ENCODE assay signal across 8 mouse cellular contexts in the genomic region with DNA sequence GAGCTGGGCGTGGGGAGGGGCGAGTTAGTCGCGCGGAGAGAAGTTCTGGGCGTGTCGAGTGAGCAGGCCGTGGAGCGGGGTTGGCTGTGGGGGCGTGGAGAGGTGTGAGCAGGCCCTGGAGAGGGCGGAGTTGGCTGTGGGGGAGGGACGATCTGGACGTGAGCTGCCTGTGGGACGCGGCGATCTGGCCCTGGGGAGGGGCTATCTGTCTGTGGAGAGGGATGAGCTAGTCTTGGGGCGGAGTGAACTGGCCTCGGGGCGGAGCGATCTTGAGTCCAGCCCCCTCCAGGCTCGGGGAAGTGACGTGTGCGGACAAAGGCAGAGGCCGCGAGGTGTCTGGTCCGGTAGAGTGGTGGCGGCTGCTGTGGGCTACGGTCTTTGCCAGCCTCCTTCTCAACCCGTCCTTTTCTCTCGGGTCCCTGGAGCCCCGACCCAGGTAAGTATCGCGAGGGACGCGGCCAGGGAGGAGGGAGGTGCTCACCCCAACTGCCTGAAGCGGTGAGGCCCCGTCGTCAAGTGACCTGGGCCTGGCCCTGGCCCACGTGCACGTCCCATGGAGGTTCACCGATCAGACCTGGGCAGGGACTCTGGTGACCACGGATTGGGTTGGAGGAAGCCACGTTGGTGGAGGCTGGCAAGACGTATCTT. TPM values are rescaled to one million over a fixed set of nuclear protein-coding genes. Genes with fewer than 3 reads are reported as not detected.
DNase-seq lines count a peak whose midpoint lies in the region; ATAC-seq lines count a peak whose summit lies in the region.

A gene (plus strand): TSS at position 179 of the 648 bp plus-strand sequence.

- no peaks in the 10 kb centered on the region for H3K9me3 ChIP-seq in hindbrain, embryonic 15.5 days

- peak within 1 kb of the TSS; percentile 63 for H3K4me3 ChIP-seq in hindbrain, embryonic 15.5 days

- 0 out of 2 replicates have a peak, but pooled peaks cover under 1% of the 10 kb centered on the region for H3K27me3 ChIP-seq in hindbrain, embryonic 15.5 days

- DNase-seq in T-cell, adult 2 months (ENCODE audit: low spot score) = peak; percentile 99
- peak; percentile 89 to 94 for DNase-seq in cerebellum, postnatal 36 days
- peak; percentile 98 for DNase-seq in frontal cortex, postnatal 36 days (ENCODE audit: low spot score in 2 of 2)
- peak; percentile 99 for DNase-seq in left cerebral cortex, adult 11 months (ENCODE audit: low spot score)
- DNase-seq in lung, postnatal 4 days = peak; percentile 100
- DNase-seq in retina, postnatal 7 days (ENCODE audit: low read depth, low spot score) = peak; percentile 98
- DNase-seq in urinary bladder, adult 2 months (ENCODE audit: low spot score) = peak; percentile 94

- H3K36me3 ChIP-seq in hindbrain, embryonic 15.5 days = peaks cover 5% of the 10 kb centered on the region; the same call in 1 of the 2 replicates

- H3K9ac ChIP-seq in hindbrain, embryonic 15.5 days = peak within 1 kb of the TSS; percentile 70

- peak; percentile 98 for ATAC-seq in hindbrain, embryonic 15.5 days (ENCODE audit: low FRiP score, low read depth)

- peaks cover 29% of the 10 kb centered on the region for H3K4me1 ChIP-seq in hindbrain, embryonic 15.5 days (replicated peaks)

- peak within 1 kb of the TSS; percentile 75 for H3K27ac ChIP-seq in hindbrain, embryonic 15.5 days (replicated peaks)

- WGBS in hindbrain, embryonic 15.5 days = under 1% methylated on average over 42 of the region's 44 CpGs

- H3K4me2 ChIP-seq in hindbrain, embryonic 15.5 days = peak within 1 kb of the TSS; percentile 82

RNA-seq across cellular contexts. Expression of the gene that starts here (rescaled TPM):
- 99.8 and 110 TPM in 2 replicates for polyA plus RNA-seq in hindbrain, embryonic 15.5 days (2015; fragmentation: Nextera tagmentation; extraction: Ambion mirVana)
- 32.8 and 44.1 TPM in 2 replicates for polyA plus RNA-seq in urinary bladder, adult 2 months (2012; rRNA removed)

Comparison
In these comparisons a context has a peak if more than half of its experiments do, and no peak if none do; other contexts are left out.
1. Peak in every context shown above with its lines: DNase-seq, ATAC-seq, H3K4me3 ChIP-seq and H3K27ac ChIP-seq.